Mouse (Mus musculus): ENCODE results near the gene Pik3r6.

Pik3r6 gene

GRCm38 (mm10) chr11:68583225-68583624 lies 80.4 kb downstream of the Pik3r6 start:
- peak in 1 of 2 experiments; percentile 37 for DNase-seq (ENCODE audit: low spot score in 2 of 2)

GRCm38 (mm10) chr11:68583906-68584480 lies 81.2 kb downstream of the Pik3r6 start:
- DNase-seq (ENCODE audit: low spot score in 2 of 2): no peak

GRCm38 (mm10) chr11:68585890-68586289 lies 83.1 kb downstream of the Pik3r6 start:
- DNase-seq (ENCODE audit: low spot score in 2 of 2): no peak

GRCm38 (mm10) chr11:68586721-68587120 lies 83.9 kb downstream of the Pik3r6 start, which contains the start of gene Ccdc42:
Ccdc42 (plus strand) TSS chr11:68587021.
- DNase-seq (ENCODE audit: low spot score in 2 of 2): no peak

GRCm38 (mm10) chr11:68589055-68589809 lies 86.4 kb downstream of the Pik3r6 start:
- DNase-seq (ENCODE audit: low spot score in 2 of 2): peak in 1 of 2 experiments; percentile 64

GRCm38 (mm10) chr11:68591708-68592107 lies 88.9 kb downstream of the Pik3r6 start:
- DNase-seq (ENCODE audit: low spot score in 2 of 2): no peak

GRCm38 (mm10) chr11:68593247-68593646 lies 90.4 kb downstream of the Pik3r6 start:
- DNase-seq (ENCODE audit: low spot score in 2 of 2): no peak

- no peak for DNase-seq (ENCODE audit: low spot score in 2 of 2)
Observed at GRCm38 (mm10) chr11:68597912-68598311, 95.1 kb downstream of the Pik3r6 start.

GRCm38 (mm10) chr11:68600551-68601021 lies 97.8 kb downstream of the Pik3r6 start:
- DNase-seq (ENCODE audit: low spot score in 2 of 2): no peak

- no peak for DNase-seq (ENCODE audit: low spot score in 2 of 2)
Observed at GRCm38 (mm10) chr11:68601486-68601991, 98.7 kb downstream of the Pik3r6 start.
